Mouse (Mus musculus) adrenal gland, postnatal 36 days (tissue): ENCODE measurements around the gene Myg1. TPM values are rescaled to one million over a fixed set of nuclear protein-coding genes. Genes with fewer than 3 reads are reported as not detected.
A peak's percentile ranks its signal among the peaks of the same experiment; 100 is the strongest.

Experiments used
- DNase-seq, 2 experiments: peaks; one replicate each; pipeline ENCODE4 v3.0.0; 2021; ENCODE audit warnings: mixed read lengths in 1 of 2
- total RNA-seq, 2 experiments: library from RNA; stranded (reverse); gene quantifications; 2 replicates each; pipeline ENCODE4 v1.2.3; 2021

Gene Myg1
- total RNA-seq, 2 experiments from 2014 or later: 59.0 to 59.1 TPM

DNA sequence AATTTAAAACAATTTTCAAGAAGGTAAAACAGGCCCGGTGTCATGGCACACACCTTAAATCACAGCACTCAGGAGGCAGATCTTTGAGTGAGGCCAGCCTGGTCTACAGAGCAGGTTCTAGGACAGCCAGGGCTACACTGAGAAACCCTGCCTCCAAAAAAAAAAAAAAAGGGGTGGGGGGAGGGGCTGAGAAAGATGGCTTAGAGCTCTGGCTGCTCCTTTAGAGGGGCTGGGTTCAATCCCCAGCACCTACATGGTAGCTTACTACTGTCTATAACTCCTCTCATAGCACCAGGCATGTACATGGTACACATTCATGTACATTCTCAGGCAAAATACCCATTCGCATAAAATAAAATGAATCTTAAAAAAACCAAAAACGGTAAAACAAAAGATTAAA is 13.0 kb downstream of the Myg1 start:
- no peak for DNase-seq

DNA sequence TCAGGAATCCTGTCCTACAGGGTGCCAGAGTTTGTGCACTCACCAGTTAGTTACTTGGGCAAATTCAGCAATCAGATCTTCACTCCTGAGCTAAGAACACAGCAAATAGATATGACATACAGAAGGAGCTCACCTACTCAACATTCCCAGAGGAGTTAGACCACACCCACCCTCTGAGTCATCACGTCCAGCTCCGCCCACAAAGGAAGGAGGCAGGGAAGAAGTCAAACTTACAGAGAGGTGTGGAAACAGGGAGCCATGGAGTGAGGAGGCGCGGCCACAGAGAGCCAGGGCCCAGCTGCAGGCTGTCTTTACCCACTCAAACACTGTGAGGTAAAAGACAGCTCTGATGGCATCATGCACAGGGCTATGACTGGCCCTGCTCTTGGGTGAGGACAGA is 14.9 kb downstream of the Myg1 start:
- DNase-seq: no peak

DNA sequence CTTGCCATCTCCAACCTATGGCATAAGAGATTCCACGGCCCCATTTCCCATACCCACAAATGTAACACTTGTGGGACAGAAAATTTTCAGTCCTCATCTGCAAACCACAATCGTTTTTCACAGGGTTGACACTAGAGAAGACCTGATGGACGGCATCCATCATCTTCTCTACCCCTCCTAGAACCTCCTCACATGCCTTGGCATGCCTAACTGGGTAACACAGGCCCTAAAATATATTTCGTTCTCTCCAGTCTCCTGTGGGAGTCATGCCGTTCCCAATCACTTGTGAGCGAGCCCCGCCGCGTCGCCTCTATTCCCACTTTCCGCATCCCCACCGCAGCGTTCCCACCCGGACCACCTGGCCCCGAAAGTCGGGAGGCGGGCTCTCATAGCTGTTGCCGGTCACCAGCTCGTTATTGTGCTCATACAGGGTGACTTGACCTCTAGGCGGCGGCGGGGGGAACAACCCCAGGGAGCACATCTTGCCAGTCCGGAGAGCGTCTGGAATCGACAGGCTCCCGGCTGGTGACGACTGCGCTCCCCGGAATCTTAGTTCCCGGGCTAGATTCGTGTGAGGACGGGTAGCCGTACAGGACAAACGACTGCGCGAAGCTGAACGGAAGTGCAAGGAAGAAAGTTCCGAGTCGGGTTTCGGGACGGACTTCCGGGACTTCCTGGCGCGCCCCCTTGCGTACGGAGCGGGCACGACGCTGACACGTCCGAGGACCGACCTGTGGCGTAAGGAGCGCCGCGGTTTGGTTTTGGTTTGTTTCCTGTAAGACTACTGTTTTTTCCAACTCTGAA is 18.8 kb downstream of the Myg1 start, which contains the start of gene Aaas:
TSS of gene Aaas (minus strand) at position 634 of the 804 bp plus-strand sequence.
- DNase-seq: peak; percentile 96

DNA sequence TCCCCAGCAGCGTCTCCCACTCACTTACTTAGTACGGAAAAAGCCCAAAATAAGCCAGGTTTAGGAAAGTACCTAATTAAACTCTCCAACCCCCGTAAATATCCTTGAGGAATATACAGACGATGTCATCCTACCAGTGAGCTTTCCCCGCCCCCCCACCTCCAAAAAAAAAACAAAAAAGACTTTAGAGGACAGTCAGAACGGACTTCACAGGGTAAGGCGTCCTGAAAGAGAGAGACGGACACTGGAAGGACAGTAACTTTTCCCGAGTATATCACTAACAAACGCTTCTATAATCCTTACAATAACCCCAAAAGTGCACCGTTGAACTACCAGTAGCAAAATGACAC is 19.4 kb downstream of the Myg1 start:
- DNase-seq: no peak

DNA sequence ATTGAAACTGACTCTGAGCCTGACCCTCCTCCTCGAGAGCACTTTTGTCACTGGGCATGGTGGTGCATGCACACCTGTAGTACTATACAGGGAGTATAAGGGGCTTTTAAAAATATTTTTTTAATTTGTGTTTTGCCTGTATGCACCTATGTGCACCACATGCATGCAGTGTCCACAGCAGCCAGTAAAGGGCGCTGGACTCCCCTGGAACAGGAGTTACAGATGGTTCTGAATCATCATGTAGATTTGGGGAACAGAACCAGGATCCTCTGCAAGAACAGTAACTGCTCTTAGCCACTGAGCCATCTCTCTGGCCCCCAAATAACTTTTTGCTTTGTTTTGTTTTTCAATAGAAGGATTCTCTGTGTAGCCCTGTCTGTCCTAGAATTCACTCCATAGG is 20.7 kb downstream of the Myg1 start:
- no peak for DNase-seq

DNA sequence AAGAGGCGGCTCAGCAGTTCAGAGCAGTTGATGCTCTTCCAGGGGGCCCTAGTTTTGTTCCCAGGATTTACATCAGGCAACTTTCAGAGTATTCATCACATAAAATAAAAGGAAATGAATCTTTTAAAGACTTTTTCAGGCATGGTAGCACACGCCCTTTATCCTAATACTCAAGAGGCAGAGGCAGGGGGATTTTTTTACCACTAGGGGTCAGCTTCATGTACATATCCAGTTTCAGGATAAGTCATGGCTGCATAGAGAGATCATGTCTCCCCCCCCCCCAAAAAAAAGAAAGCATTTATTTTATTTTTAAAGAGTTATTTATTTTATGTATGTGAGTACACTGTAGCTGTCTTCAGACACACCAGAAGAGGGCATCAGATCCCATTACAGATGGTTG is 22.5 kb downstream of the Myg1 start:
- DNase-seq: no peak

DNA sequence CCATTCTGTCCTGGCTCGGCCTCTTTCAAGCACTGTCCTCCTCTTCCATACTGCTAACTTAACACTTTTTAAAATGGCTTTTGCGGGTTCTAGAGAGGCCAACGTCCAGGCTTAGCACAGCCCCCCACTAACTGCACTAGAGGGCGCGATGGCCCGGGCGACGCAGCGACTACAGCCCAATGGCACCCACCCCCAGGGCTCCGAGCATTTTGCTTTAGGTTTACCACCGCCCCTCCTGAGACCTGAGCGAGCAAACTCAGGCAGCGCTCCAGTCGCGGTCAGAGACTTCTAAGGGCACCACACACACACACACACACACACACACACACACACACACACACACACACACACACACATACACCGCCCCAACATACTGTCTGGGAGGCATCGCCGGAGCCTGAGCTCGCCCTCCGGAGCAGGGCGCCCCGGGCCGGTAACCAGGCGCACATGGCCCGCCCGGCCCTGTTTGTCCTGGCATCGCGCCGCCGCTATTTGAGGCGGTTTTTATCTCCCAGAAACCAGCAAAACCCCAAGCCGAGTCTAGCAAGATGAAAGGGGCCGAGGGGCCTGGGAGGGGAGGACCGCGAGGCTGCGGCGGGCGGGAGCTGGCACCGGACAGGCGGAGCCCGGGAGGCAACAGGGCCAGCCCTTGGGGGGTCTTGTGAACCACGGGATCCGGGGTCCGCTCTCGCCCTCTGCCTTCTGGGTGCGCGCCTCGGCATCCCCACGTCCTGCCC is 23.8 kb downstream of the Myg1 start:
- DNase-seq: peak; percentile 49 to 59

DNA sequence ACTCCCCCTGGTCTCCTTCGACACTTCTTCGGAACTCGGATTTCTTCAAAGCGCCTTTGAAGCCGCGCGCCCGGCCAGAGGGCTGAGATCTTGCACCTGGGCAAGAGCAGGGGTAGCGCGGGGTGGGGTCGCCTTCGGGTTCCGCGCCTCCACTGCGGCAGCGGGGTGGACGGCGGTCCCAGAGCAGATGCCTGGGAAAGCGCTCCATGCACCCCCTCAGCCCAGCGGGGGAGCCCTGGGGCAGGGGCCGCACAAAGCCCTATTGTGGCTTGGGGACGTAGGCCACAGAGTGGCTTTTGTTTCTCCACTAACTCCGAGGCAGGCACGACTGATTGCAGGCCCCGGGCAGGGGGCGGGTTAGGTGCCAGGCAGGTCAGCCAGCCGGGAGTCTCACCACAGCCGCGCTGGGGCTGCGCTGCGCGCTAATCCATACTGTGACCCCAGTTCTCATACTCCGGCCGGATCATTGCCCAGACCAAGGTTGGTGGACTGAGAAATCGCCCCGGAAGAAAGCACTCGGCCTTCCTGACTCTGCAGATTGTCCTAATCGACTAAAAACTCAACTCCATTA is 24.4 kb downstream of the Myg1 start:
- DNase-seq: no peak

DNA sequence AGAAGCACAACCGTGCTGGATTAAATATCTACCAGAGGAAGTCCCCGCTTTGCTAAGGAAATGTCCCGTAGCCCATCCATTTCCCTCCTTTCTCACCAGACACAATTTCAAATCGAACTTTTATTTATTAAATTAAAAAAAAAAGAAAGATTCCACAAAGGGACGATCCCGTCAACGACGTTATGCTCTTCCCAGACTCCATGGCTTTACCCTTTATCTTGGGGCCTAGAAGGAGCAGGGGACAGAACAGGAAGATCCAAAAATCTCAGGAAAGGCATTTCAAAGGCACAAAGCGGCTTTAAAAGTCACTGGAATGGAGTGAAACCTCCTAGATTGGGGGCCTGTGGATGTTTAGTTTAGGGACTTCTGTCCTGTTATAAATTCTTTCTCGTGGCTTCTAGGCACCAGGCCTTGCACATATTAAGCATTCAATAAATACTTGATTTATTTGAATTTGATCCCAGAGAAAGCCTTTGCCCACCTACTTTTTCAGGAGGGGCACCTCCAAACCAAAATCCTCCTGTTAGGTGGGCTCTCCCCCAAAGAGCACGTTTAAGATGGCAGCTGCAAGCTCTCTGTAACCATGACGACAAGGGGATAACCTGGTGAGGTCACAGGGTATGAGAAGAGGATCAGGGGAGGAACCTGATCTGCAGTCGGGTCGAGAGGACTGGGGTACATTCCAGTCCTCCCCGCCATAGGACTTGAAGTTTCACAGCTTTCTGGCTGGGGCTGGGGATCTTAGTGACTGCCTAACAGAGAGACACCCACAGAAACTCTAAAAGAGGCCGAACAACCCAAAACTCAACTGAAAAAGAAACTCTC is 25.2 kb downstream of the Myg1 start:
- DNase-seq: no peak

DNA sequence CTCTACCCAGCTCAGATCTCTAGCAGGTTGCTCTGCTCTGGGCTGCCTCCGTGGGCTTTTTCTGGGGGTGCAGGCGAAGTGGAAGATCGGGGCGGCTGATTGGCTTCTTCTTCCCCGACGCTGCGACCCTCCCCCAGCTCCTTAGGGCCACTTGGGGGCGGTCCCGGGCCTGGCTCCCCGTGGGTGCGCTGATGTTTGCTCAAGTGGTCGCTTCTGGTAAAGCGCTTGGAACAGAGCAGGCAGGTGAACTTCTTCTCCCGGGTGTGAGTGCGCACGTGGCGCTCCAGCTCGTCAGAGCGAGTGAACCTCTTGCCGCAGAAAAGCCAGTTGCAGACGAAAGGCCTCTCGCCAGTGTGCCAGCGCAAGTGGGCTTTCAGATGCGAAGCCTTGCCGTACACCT is 26.6 kb downstream of the Myg1 start:
- no peak for DNase-seq

DNA sequence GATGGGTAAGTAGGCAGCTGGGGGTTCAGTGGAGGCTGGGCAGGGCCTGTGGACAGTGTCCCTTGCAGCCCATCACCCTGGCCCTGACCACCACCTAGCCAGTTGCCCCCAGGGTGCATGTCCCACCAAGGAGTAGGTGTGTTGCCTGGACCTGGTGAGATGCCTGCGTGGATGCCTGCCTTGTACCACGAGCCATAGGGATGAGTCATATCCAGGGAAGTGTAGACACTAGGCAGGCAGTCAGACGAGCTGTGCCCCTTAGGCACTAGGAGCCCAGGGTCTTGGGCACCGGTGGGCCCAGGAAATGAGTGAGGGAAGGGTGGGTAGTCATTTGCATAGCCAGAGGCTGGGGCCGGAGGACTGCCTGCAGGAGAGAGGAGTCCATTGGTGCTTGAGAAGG is 27.3 kb downstream of the Myg1 start:
- DNase-seq: no peak

DNA sequence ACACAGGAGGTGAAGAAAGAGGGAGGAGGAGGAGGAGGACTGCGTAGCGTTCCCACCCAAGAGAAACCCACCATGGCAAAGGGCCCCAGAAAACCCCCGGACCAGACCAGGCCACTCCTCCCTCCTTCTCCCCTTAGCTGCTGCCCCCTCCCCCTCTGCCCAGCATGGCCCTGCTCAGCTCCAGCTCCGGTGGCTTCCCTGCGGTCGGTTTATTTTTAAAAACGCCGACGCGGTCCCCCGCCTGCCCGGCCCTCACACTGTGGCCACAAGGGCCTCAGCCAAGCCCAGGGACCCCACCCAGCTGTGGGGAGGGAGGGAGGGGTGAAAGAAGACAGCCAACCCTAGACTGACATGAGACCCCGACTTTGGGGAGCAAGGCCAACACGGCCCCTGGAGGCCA is 31.1 kb downstream of the Myg1 start:
- no peak for DNase-seq

DNA sequence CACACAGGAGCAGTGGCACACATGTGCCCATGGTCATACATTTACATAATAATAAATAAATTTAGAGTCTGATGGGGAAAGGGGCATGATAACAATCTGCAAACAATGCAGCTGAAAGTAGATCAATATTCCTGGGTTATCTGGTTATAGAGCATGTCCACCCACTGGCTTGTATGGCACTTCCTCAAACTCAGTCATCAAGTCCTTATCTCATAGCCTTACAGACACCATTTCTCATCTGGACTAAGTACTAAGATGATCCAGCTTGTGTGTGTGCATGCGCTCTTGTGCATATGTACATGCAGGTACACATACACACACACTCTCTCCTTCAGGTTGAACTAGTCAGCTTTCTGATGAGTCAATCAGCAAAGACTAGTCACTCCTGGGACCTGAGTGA is 33.2 kb downstream of the Myg1 start:
- no peak for DNase-seq

DNA sequence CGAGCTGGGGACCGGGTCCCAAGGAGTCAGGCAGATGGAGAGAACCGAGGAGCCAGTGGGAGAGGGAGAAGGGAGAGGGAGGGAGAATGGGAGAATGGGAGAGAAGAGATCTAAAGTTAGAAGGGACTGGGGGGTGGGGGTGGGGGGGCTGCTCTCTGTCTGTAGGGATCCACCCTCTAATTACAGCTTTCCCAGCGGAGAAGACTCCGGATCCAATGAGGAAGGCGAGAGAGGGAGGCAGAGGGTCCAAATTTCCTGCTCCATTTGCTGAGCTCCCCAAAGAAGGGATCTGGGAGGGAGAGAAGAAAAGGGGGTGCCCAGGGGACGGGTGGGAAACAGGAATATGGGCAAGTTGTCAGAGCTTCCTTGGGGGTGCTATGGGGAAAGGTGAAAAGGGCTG is 34.7 kb downstream of the Myg1 start:
- no peak for DNase-seq

DNA sequence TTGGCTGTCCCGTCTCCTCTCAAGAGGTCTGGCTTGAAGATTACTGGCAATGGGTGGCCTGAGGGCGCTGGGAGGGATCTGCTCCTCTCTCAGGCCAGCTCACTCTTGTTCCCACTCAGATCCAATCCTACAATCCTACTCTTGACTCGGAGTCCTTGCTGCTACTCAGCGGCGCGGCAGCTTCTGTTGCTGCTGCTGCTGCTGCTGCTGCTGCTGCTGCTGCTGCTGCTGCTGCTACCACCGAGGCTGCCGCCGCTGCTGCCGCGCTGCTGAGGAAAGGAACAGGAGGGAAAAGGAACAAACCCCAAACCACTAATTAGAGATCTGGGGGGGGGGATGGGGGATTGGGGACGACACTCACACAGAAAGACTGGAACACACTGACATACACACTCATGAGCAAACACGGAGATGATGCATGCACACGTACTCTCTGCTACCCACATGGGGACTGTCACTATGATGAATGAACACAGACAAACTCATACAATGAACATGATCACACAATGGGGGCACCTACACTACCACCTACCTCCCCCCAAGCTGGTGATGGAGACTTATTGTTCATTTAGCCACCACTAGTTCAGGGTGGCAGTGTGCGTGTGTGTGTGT is 35.3 kb downstream of the Myg1 start, which contains the start of gene Sp7:
TSS of gene Sp7 (minus strand) at position 450 of the 612 bp plus-strand sequence.
- no peak for DNase-seq

DNA sequence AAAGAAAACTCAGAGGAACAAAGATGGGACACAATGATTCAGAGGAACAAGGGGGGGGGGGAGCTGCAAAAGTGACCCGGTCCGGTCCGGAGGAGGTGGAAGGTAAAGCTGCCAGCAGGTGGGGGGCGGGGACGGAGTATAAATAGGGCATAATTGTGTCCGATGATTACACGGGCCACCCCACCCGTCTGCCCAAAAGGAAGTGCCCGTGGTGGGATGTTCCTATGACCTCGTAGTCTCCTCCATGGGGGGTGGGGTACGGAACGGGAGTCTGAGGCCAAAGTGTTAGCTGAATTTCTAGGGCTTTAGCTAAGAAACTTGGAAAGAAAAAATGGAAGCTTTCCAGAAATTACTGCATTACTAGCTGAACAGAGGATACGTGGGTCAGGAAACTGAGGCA is 38.5 kb downstream of the Myg1 start:
- no peak for DNase-seq

DNA sequence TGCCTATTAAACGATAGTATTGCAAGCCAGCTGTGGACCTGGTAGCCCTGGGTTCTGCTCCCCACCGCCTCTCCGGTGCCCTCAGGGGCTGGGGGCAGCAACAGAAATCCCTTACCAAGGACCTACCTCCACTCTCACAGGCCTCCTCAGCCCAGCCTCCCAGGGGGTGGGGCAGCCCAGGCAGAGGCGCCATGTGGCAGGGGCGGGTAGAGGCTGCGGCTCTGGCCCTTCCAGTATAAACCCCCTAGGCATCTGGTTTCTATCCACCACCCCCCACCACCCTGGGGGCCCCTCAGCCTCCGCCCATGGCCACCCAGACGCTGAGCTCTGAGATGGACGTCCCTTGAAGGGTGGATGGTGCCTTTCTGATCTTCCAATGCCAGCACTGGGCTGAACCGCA is 39.2 kb downstream of the Myg1 start:
- no peak for DNase-seq

DNA sequence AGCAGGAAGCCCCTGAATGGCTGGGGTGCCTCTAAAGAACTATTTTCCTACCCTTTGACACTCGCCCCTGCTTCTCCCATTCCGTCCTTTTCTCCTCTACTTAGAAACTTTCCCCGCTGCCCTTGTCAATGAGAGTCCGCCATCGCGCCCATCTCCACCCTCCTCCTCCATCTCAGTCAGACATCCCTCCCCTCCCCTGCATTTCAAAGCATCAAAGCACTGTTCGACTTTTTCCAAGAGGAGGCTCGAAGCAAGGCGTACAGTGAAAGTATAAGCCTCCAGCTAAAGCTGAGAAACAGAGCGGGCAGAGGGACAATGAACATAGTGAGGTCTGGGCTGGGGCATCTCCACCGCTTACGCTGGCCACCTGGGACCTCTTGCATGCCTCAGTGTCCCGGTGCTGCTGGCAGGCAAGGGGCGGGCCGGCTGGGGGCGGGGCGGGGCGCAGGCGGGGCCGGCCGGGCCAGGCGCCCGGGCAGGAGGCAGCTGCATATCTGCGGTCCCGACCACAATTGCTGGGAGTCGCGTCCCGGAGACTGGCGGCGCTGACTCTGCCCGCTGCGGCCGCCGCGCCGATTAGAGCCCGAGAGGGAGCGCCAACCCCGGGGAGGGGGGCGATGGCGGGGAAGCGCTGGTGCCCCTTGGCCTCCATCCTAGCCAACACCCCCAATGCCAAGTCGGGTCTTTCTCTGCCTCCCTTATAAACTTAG is 45.1 kb downstream of the Myg1 start:
- DNase-seq: peak; percentile 72 to 80

DNA sequence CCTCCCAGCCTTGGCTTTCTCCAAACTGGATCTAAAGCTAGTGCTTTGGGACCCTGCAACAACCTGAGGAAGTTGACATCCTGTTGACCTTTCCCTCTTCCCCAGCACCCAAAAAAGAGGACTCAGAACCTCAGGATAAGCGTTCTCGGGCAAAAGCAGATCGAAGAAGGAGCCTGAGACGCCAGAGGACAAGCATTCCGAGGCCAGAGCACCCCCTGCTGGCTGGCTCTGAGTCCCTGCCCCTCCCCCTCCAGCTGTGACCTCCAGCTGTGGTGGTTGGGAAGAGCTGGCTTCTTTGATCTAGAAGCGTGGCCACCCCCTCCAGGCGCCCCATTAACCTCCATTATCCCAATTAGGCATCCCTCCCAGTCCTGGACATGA is 45.6 kb downstream of the Myg1 start:
- DNase-seq: peak; percentile 90 to 94

DNA sequence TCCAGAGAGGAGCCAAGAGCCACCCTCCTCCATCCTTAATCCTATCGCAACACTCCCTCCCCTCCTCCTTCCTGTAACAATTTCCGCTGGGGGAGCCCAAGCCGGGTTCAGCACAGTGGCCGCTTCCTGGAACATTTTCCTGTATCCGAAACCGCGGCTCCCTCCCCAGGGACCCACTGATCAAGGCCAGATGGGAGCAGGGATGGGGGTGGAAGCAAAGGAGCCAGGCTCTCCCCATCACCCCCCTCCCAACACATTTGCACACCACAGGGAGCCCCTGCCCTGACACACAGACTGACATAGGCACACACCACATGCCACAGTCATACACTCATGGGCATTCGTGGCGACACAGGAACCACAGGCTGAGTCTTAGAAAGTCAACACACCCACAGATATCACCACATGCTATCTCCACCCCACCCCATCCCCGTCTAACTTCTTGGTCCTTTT is 46.3 kb downstream of the Myg1 start:
- DNase-seq: peak; percentile 68 to 78

DNA sequence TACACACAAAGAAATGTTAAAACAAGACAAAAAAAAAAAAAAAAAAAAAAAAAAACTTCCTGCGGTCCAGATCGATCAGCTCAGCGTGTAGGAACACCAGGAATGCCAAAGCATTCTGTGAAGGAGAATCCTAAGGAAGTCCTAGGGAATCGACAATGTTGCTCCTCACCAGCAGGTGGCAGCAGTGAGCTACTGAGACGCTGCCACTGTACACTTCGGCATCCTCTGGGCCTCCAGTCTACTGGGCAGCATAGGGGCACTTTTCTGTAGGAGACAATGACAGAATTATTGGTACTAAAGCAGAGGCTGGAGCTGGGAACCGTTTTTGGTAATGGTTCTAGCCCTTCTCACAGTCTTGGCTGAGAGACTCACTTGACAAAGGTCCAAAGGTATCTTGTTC is 50.1 kb downstream of the Myg1 start:
- peak; percentile 83 to 91 for DNase-seq
